Mouse (Mus musculus): ENCODE measurements at regions not wholly inside any gene's neighbourhood (a gene's known extent, or its start where the extent isn't known, plus 50 kb on each side); places are given as distances from the start of the nearest gene placed in this dataset.

DNA sequence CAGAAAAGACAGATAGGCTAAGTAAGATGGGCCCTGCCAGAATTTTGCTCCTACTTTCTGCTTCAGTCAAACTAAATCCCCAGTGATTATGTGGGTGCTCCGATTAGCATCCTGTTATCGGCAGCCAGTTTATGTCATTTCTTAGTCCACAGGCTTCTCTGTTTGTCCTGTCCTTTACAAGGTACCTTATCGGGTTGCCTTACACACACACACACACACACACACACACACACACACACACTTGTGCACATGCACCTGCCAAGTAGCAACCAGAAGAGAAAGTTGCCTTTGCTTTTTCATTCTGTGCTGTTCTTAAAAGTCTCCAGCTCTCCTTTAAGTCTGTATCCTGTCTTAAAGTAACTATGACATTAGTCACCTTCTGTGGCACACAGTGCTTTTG lies 235.8 kb upstream of the Ankrd55 start:
- no peak for TF ChIP-seq POLR2A (IDR thresholded peaks at IDR 0.05; ENCODE audit: borderline replicate concordance, low read depth, low read length)
- no peak for TF ChIP-seq CTCF (IDR thresholded peaks at IDR 0.05; ENCODE audit: low read depth, low read length)
